Comparison of ENCODE assay signal across 7 mouse cellular contexts in genomic region chr5:73254660-73255059, GRCm38 (mm10). TPM values are rescaled to one million over a fixed set of nuclear protein-coding genes. Genes with fewer than 3 reads are reported as not detected.
DNase-seq lines count a peak whose midpoint lies in the region; ATAC-seq and TF ChIP-seq lines count a peak whose summit lies in the region.

No protein-coding gene starts in this region.

- peak overlapping the region; percentile 71 for H3K4me2 ChIP-seq in kidney, postnatal 0 days (ENCODE audit: low read length)
- peak overlapping the region; percentile 71 for H3K4me2 ChIP-seq in neural tube, embryonic 13.5 days

- H3K36me3 ChIP-seq in kidney, postnatal 0 days (ENCODE audit: insufficient read depth, low read length): no peaks in the 10 kb centered on the region
- H3K36me3 ChIP-seq in neural tube, embryonic 13.5 days: no peaks in the 10 kb centered on the region

- 12% methylated on average over 5 of the region's 5 CpGs for WGBS in kidney, postnatal 0 days
- WGBS in neural tube, embryonic 13.5 days: 46% methylated on average over 5 of the region's 5 CpGs

- TF ChIP-seq POLR2A in embryonic fibroblast, embryonic 13.5 days (IDR thresholded peaks at IDR 0.05; ENCODE audit: low read depth, low read length): no peak

- ATAC-seq in kidney, postnatal 0 days (replicated peaks; ENCODE audit: low FRiP score, low read depth): no peak
- ATAC-seq in neural tube, embryonic 13.5 days (ENCODE audit: low read depth): no peak

- H3K9ac ChIP-seq in kidney, postnatal 0 days (ENCODE audit: low read depth, low read length): peak overlapping the region; percentile 87; the same call in 1 of the 2 replicates
- peak overlapping the region; percentile 95 for H3K9ac ChIP-seq in neural tube, embryonic 13.5 days

- no peak for TF ChIP-seq CTCF in embryonic fibroblast, embryonic 13.5 days (IDR thresholded peaks at IDR 0.05; ENCODE audit: borderline replicate concordance, insufficient read depth, low read length)
- no peak for TF ChIP-seq CTCF in kidney, postnatal 0 days (IDR thresholded peaks at IDR 0.05; ENCODE audit: low read depth)

- H3K27me3 ChIP-seq in kidney, postnatal 0 days (ENCODE audit: insufficient read depth, low read length): no peaks in the 10 kb centered on the region
- H3K27me3 ChIP-seq in neural tube, embryonic 13.5 days: peaks cover 5% of the 10 kb centered on the region; the same call in 1 of the 2 replicates

- no peaks in the 10 kb centered on the region; the same call in 1 of the 2 replicates for H3K4me1 ChIP-seq in embryonic fibroblast, embryonic 13.5 days (ENCODE audit: control insufficient read depth, insufficient read depth, low read length)
- peaks cover 7% of the 10 kb centered on the region; the same call in 1 of the 2 replicates for H3K4me1 ChIP-seq in kidney, postnatal 0 days (replicated peaks; ENCODE audit: insufficient read depth, low read length)
- peaks cover 46% of the 10 kb centered on the region for H3K4me1 ChIP-seq in neural tube, embryonic 13.5 days (replicated peaks)

- peak; percentile 20 for DNase-seq in urinary bladder, postnatal 14 days (ENCODE audit: low spot score)
- no peak for DNase-seq in urinary bladder, postnatal 36 days (ENCODE audit: low spot score in 2 of 2)
- DNase-seq in kidney, postnatal 0 days (ENCODE audit: low spot score): peak; percentile 69
- DNase-seq in left cerebral cortex, adult 8-10 months (ENCODE audit: low spot score in 2 of 2): no peak
- no peak for DNase-seq in layer of hippocampus, postnatal 36 days

- H3K9me3 ChIP-seq in kidney, postnatal 0 days (replicated peaks; ENCODE audit: low read length): no peaks in the 10 kb centered on the region
- H3K9me3 ChIP-seq in neural tube, embryonic 13.5 days: no peaks in the 10 kb centered on the region

- peak overlapping the region; percentile 88 for H3K4me3 ChIP-seq in embryonic fibroblast, embryonic 13.5 days (ENCODE audit: insufficient read depth, low read length)
- H3K4me3 ChIP-seq in kidney, postnatal 0 days (replicated peaks; ENCODE audit: low read depth, low read length): peak overlapping the region; percentile 86
- peak overlapping the region; percentile 94 for H3K4me3 ChIP-seq in neural tube, embryonic 13.5 days

- no peak overlapping the region for H3K27ac ChIP-seq in embryonic fibroblast, embryonic 13.5 days (ENCODE audit: insufficient read depth, low read length)
- peak overlapping the region; percentile 99 for H3K27ac ChIP-seq in kidney, postnatal 0 days
- peak overlapping the region; percentile 33; the same call in 1 of the 2 replicates for H3K27ac ChIP-seq in neural tube, embryonic 13.5 days (replicated peaks)

RNA-seq across cellular contexts. Expression of gene Fryl, which starts 1.8 kb away (rescaled TPM):
- polyA plus RNA-seq in embryonic fibroblast, embryonic 13.5 days (2011; ENCODE audit: insufficient read length, low read depth, missing spikeins): 55.5 and 59.2 TPM in 2 replicates
- polyA plus RNA-seq in kidney, postnatal 0 days (2015; fragmentation: Nextera tagmentation; extraction: Ambion mirVana): 20.6 and 22.6 TPM in 2 replicates
- 41.5 and 45.4 TPM in 2 replicates for polyA plus RNA-seq in neural tube, embryonic 13.5 days (2015; fragmentation: Nextera tagmentation; extraction: Ambion mirVana)
- 10 to 100 TPM; 58.6 to 81.9 (median 72.1) TPM for total RNA-seq in left cerebral cortex, adult 8-10 months (2022)
- 10 to 100 TPM; 63.9 to 77.7 TPM for total RNA-seq in layer of hippocampus, postnatal 36 days (2021)

RNA-seq across cellular contexts. Expression of gene Ociad1, which starts 37.9 kb away (rescaled TPM):
- polyA plus RNA-seq in embryonic fibroblast, embryonic 13.5 days (2011; ENCODE audit: insufficient read length, low read depth, missing spikeins): 426 and 477 TPM in 2 replicates
- 209 and 222 TPM in 2 replicates for polyA plus RNA-seq in kidney, postnatal 0 days (2015; fragmentation: Nextera tagmentation; extraction: Ambion mirVana)
- polyA plus RNA-seq in neural tube, embryonic 13.5 days (2015; fragmentation: Nextera tagmentation; extraction: Ambion mirVana): 302 and 310 TPM in 2 replicates
- 100 to 1,000 TPM; 447 to 503 (median 477) TPM for total RNA-seq in left cerebral cortex, adult 8-10 months (2022)
- 100 to 1,000 TPM; 464 to 480 TPM for total RNA-seq in layer of hippocampus, postnatal 36 days (2021)

Comparison
In these comparisons a context has a peak if more than half of its experiments do, and no peak if none do; other contexts are left out.
1. DNase-seq: peak in urinary bladder, postnatal 14 days (single experiment) and kidney, postnatal 0 days (single experiment); none in urinary bladder, postnatal 36 days (0 of 2), left cerebral cortex, adult 8-10 months (0 of 2) and layer of hippocampus, postnatal 36 days (0 of 2).
2. Peak in every context shown above with its lines, with median percentiles within 50 percentile points of each other: H3K4me3 ChIP-seq.